Mouse (Mus musculus) stomach, embryonic 15.5 days (tissue): ENCODE data around the gene Smim23. TPM values are rescaled to one million over a fixed set of nuclear protein-coding genes. Genes with fewer than 3 reads are reported as not detected.

Experiments
- ATAC-seq: fragments of 200-750 bp; cut with Nextera tagmentation; 2 replicates; pipeline ENCODE4 v1.8.0; 2017; ENCODE audit warnings: low read depth, moderate number of reproducible peaks, moderate TSS enrichment; ENCODE audit not compliant: insufficient read depth, low FRiP score
- H3K27ac ChIP-seq: fragments of 300-500 bp; sonication (generic); 2 replicates; pipeline ENCODE4 v1.5.1; 2015; ENCODE audit warnings: mild to moderate bottlenecking, inconsistent platforms
- H3K27me3 ChIP-seq: fragments of 300-500 bp; sonication (generic); replicated peaks from 2 replicates; pipeline ENCODE4 v1.6.1; 2015; ENCODE audit warnings: inconsistent platforms
- H3K36me3 ChIP-seq: fragments of 300-500 bp; sonication (generic); 2 replicates; pipeline ENCODE4 v1.6.1; 2015; ENCODE audit warnings: inconsistent platforms
- H3K4me1 ChIP-seq: fragments of 300-500 bp; sonication (generic); 2 replicates; pipeline ENCODE4 v1.6.1; 2015; ENCODE audit warnings: inconsistent platforms
- H3K4me2 ChIP-seq: fragments of 300-500 bp; sonication (generic); 2 replicates; pipeline ENCODE4 v1.6.1; 2015; ENCODE audit warnings: mild to moderate bottlenecking, inconsistent platforms
- H3K4me3 ChIP-seq: fragments of 300-500 bp; sonication (generic); replicated peaks from 2 replicates; pipeline ENCODE4 v1.5.1; 2015; ENCODE audit warnings: inconsistent platforms
- H3K9ac ChIP-seq: fragments of 300-500 bp; sonication (generic); 2 replicates; pipeline ENCODE4 v1.6.1; 2015; ENCODE audit warnings: inconsistent platforms
- H3K9me3 ChIP-seq: fragments of 300-500 bp; sonication (generic); 2 replicates; pipeline ENCODE4 v1.6.1; 2016; ENCODE audit warnings: inconsistent platforms
- WGBS: fragments of 180-500 bp; shearing (Covaris S2); methylation state at CpG from one replicate; pipeline ENCODE4 v1.1.7; 2015; 5-methylcytosine and 5-hydroxymethylcytosine counted together
- polyA plus RNA-seq: library from polyadenylated mRNA; unstranded; fragments of >200 nt; fragmentation: Nextera tagmentation; extraction: Ambion mirVana; gene quantifications from 2 replicates; pipeline ENCODE4 v1.2.1, GENCODE M21; 2015

The Smim23 gene
- not detected in 2 replicates for polyA plus RNA-seq

GRCm38 (mm10) chr11:32824505-32824904 is at the start of gene Smim23:
TSS of gene Smim23 (minus strand) at chr11:32824605.
- Histone ChIP-seq H3K4me1 (no peaks in the 10 kb centered on the region), H3K27me3 (no peaks in the 10 kb centered on the region), H3K4me2 (no peak within 1 kb of the TSS), H3K36me3 (no peaks in the 10 kb centered on the region), H3K27ac (no peak within 1 kb of the TSS), H3K4me3 (no peak within 1 kb of the TSS), H3K9ac (no peak within 1 kb of the TSS), H3K9me3 (no peaks in the 10 kb centered on the region)
- ATAC-seq = no peak
- WGBS = 83% methylated on average over 1 of the region's 1 CpGs

- 79% methylated on average over 10 of the region's 10 CpGs for WGBS
- H3K36me3 ChIP-seq = no peaks in the 10 kb centered on the region
- H3K4me1 ChIP-seq = no peaks in the 10 kb centered on the region
- no peaks in the 10 kb centered on the region for H3K27me3 ChIP-seq
- H3K9me3 ChIP-seq = no peaks in the 10 kb centered on the region
- no peak overlapping the region for H3K4me3 ChIP-seq
- H3K4me2 ChIP-seq = no peak overlapping the region
- no peak for ATAC-seq
- H3K9ac ChIP-seq = no peak overlapping the region
- H3K27ac ChIP-seq = no peak overlapping the region
Observed at GRCm38 (mm10) chr11:32868619-32869383, 44.4 kb upstream of the Smim23 start.

GRCm38 (mm10) chr11:32864615-32865014 is 40.2 kb upstream of the Smim23 start:
- Histone ChIP-seq H3K4me1 (no peaks in the 10 kb centered on the region), H3K9ac (no peak overlapping the region), H3K4me2 (no peak overlapping the region), H3K9me3 (no peaks in the 10 kb centered on the region), H3K27ac (no peak overlapping the region), H3K4me3 (no peak overlapping the region), H3K27me3 (no peaks in the 10 kb centered on the region), H3K36me3 (no peaks in the 10 kb centered on the region)
- ATAC-seq = no peak
- WGBS = 75% methylated on average over 5 of the region's 5 CpGs

- no peaks in the 10 kb centered on the region for H3K27me3 ChIP-seq
- H3K36me3 ChIP-seq = no peaks in the 10 kb centered on the region
- no peak overlapping the region for H3K27ac ChIP-seq
- 12% methylated on average over 8 of the region's 8 CpGs for WGBS
- no peak for ATAC-seq
- no peak overlapping the region for H3K9ac ChIP-seq
- H3K4me2 ChIP-seq = no peak overlapping the region
- no peak overlapping the region for H3K4me3 ChIP-seq
- H3K4me1 ChIP-seq = peaks cover 6% of the 10 kb centered on the region; the same call in 1 of the 2 replicates
- H3K9me3 ChIP-seq = no peaks in the 10 kb centered on the region
Observed at GRCm38 (mm10) chr11:32857418-32857879, 33.0 kb upstream of the Smim23 start.

GRCm38 (mm10) chr11:32846682-32847222 is 22.3 kb upstream of the Smim23 start:
- Histone ChIP-seq H3K9me3 (no peaks in the 10 kb centered on the region), H3K27ac (no peak overlapping the region), H3K4me3 (no peak overlapping the region), H3K36me3 (no peaks in the 10 kb centered on the region), H3K9ac (no peak overlapping the region), H3K4me1 (no peaks in the 10 kb centered on the region), H3K27me3 (no peaks in the 10 kb centered on the region), H3K4me2 (no peak overlapping the region)
- WGBS = 66% methylated on average over 20 of the region's 20 CpGs
- no peak for ATAC-seq

GRCm38 (mm10) chr11:32841169-32841568 is 16.8 kb upstream of the Smim23 start:
- Histone ChIP-seq H3K27ac (no peak overlapping the region), H3K4me2 (no peak overlapping the region), H3K9me3 (no peaks in the 10 kb centered on the region), H3K9ac (no peak overlapping the region), H3K27me3 (no peaks in the 10 kb centered on the region), H3K4me3 (no peak overlapping the region), H3K4me1 (no peaks in the 10 kb centered on the region), H3K36me3 (no peaks in the 10 kb centered on the region)
- WGBS = 61% methylated on average over 5 of the region's 5 CpGs
- ATAC-seq = no peak

- Histone ChIP-seq H3K27me3 (no peaks in the 10 kb centered on the region), H3K27ac (no peak overlapping the region), H3K4me3 (no peak overlapping the region), H3K9ac (no peak overlapping the region), H3K36me3 (no peaks in the 10 kb centered on the region), H3K4me2 (no peak overlapping the region), H3K9me3 (no peaks in the 10 kb centered on the region), H3K4me1 (no peaks in the 10 kb centered on the region)
- ATAC-seq = no peak
- WGBS = 71% methylated on average over 9 of the region's 9 CpGs
Observed at GRCm38 (mm10) chr11:32840256-32840655, 15.9 kb upstream of the Smim23 start.

- Histone ChIP-seq H3K27ac (no peak overlapping the region), H3K9me3 (no peaks in the 10 kb centered on the region), H3K4me2 (no peak overlapping the region), H3K36me3 (no peaks in the 10 kb centered on the region), H3K4me1 (no peaks in the 10 kb centered on the region), H3K4me3 (no peak overlapping the region), H3K9ac (no peak overlapping the region), H3K27me3 (no peaks in the 10 kb centered on the region)
- ATAC-seq = no peak
- 30% methylated on average over 8 of the region's 8 CpGs for WGBS
Observed at GRCm38 (mm10) chr11:32835022-32835421, 10.6 kb upstream of the Smim23 start.

- Histone ChIP-seq H3K9ac (no peak overlapping the region), H3K36me3 (no peaks in the 10 kb centered on the region), H3K4me1 (no peaks in the 10 kb centered on the region), H3K4me3 (no peak overlapping the region), H3K27me3 (no peaks in the 10 kb centered on the region), H3K27ac (no peak overlapping the region), H3K4me2 (no peak overlapping the region), H3K9me3 (no peaks in the 10 kb centered on the region)
- WGBS = 29% methylated on average over 13 of the region's 13 CpGs
- ATAC-seq = no peak
Observed at GRCm38 (mm10) chr11:32834367-32834918, 10.0 kb upstream of the Smim23 start.

- 71% methylated on average over 12 of the region's 12 CpGs for WGBS
- Histone ChIP-seq H3K36me3 (no peaks in the 10 kb centered on the region), H3K4me1 (no peaks in the 10 kb centered on the region), H3K9ac (no peak overlapping the region), H3K4me3 (no peak overlapping the region), H3K4me2 (no peak overlapping the region), H3K27me3 (no peaks in the 10 kb centered on the region), H3K9me3 (no peaks in the 10 kb centered on the region), H3K27ac (no peak overlapping the region)
- ATAC-seq = peak; percentile 47
Observed at GRCm38 (mm10) chr11:32817566-32817965, 6.8 kb downstream of the Smim23 start.

GRCm38 (mm10) chr11:32814286-32814685 is 10.1 kb downstream of the Smim23 start:
- H3K4me1 ChIP-seq = no peaks in the 10 kb centered on the region
- H3K4me3 ChIP-seq = no peak overlapping the region
- H3K9me3 ChIP-seq = no peaks in the 10 kb centered on the region
- no peak overlapping the region for H3K27ac ChIP-seq
- H3K36me3 ChIP-seq = no peaks in the 10 kb centered on the region
- H3K27me3 ChIP-seq = no peaks in the 10 kb centered on the region
- no peak for ATAC-seq
- no peak overlapping the region for H3K4me2 ChIP-seq
- H3K9ac ChIP-seq = no peak overlapping the region
- WGBS = 76% methylated on average over 8 of the region's 8 CpGs

- Histone ChIP-seq H3K27me3 (no peaks in the 10 kb centered on the region), H3K9me3 (no peaks in the 10 kb centered on the region), H3K4me2 (no peak overlapping the region), H3K4me1 (no peaks in the 10 kb centered on the region), H3K4me3 (no peak overlapping the region), H3K9ac (no peak overlapping the region), H3K27ac (no peak overlapping the region), H3K36me3 (no peaks in the 10 kb centered on the region)
- 67% methylated on average over 1 of the region's 1 CpGs for WGBS
- no peak for ATAC-seq
Observed at GRCm38 (mm10) chr11:32809091-32809490, 15.3 kb downstream of the Smim23 start.
